Mouse (Mus musculus) hindbrain, embryonic 11.5 days (tissue): Measurements from ENCODE around the gene Gm3233. TPM values are rescaled to one million over a fixed set of nuclear protein-coding genes. Genes with fewer than 3 reads are reported as not detected.
A peak's percentile ranks its signal among the peaks of the same experiment; 100 is the strongest.
"Not testable (repeated sequence)": the region's sequence is repeated elsewhere in the genome, so short reads cannot be mapped to it uniquely, and the experiment has no call there.

Experiments used
- ATAC-seq: fragments of 200-750 bp; cut with Nextera tagmentation; 2 replicates; pipeline ENCODE4 v1.8.0; 2017; ENCODE audit warnings: mild to moderate bottlenecking, moderate TSS enrichment, moderate library complexity; ENCODE audit not compliant: low FRiP score
- DNase-seq: peaks from one replicate; pipeline ENCODE4 v3.0.0-alpha.2; 2015; ENCODE audit warnings: low spot score
- H3K27ac ChIP-seq: fragments of 300-500 bp; sonication (generic); 2 replicates; pipeline ENCODE4 v1.5.1; 2014; ENCODE audit warnings: mild to moderate bottlenecking, low read depth, low read length
- H3K27me3 ChIP-seq: fragments of 300-500 bp; sonication (generic); 2 replicates; pipeline ENCODE4 v1.6.1; 2014; ENCODE audit warnings: mild to moderate bottlenecking, low read length, moderate library complexity, mixed read lengths; ENCODE audit not compliant: control insufficient read depth, insufficient read depth
- H3K36me3 ChIP-seq: fragments of 300-500 bp; sonication (generic); 2 replicates; pipeline ENCODE4 v1.6.1; 2014; ENCODE audit warnings: mild to moderate bottlenecking, low read length, moderate library complexity, mixed read lengths; ENCODE audit not compliant: control insufficient read depth, insufficient read depth
- H3K4me1 ChIP-seq: fragments of 300-500 bp; sonication (generic); replicated peaks from 2 replicates; pipeline ENCODE4 v1.6.1; 2014; ENCODE audit warnings: low read length, mixed read lengths; ENCODE audit not compliant: control insufficient read depth, insufficient read depth
- H3K4me2 ChIP-seq: fragments of 300-500 bp; sonication (generic); replicated peaks from 2 replicates; pipeline ENCODE4 v1.6.1; 2014; ENCODE audit warnings: mild to moderate bottlenecking, low read depth, low read length
- H3K4me3 ChIP-seq: fragments of 300-500 bp; sonication (generic); 2 replicates; pipeline ENCODE4 v1.5.1; 2014; ENCODE audit warnings: low read depth, low read length
- H3K9ac ChIP-seq: fragments of 300-500 bp; sonication (generic); 2 replicates; pipeline ENCODE4 v1.6.1; 2014; ENCODE audit warnings: low read depth, low read length
- H3K9me3 ChIP-seq: fragments of 300-500 bp; sonication (generic); 2 replicates; pipeline ENCODE4 v1.6.1; 2016; ENCODE audit warnings: low read length; ENCODE audit not compliant: control insufficient read depth
- WGBS: fragments of 180-500 bp; shearing (Covaris S2); extraction: QIAGEN DNeasy Blood & Tissue Kit; methylation state at CpG from one replicate; pipeline ENCODE4 v1.1.7; 2014; 5-methylcytosine and 5-hydroxymethylcytosine counted together
- polyA plus RNA-seq: library from polyadenylated mRNA; unstranded; fragments of >200 nt; fragmentation: Nextera tagmentation; extraction: Ambion mirVana; gene quantifications from 2 replicates; pipeline ENCODE4 v1.2.1, GENCODE M21; 2014

The Gm3233 gene
- polyA plus RNA-seq, 1 experiment from 2014 or later, result not detected

DNA sequence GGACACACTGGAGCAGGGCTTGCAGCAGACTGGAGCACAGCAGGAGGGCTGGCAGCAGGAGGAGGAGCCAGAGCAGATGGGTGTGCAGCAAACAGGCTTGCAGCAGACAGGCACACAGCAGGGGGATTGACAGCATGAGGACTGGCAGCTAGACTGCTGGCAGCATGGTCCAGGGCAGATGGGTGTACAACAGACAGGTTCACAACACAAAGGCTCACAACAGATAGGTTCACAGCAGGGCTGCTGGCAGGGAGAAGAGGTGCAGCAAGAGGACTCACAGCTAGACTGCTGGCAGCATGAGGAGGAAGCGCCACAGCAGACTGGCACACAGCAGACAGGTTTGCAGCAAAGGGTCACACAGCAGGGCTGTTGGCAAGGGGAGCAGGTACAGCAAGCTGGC lies 8.8 kb downstream of the Gm3233 start:
- 72% methylated on average over 1 of the region's 1 CpGs for WGBS
- not testable (repeated sequence) for H3K4me2 ChIP-seq, ATAC-seq, DNase-seq, H3K4me3 ChIP-seq, H3K27me3 ChIP-seq, H3K4me1 ChIP-seq, H3K9ac ChIP-seq, H3K9me3 ChIP-seq, H3K36me3 ChIP-seq, H3K27ac ChIP-seq

- not testable (repeated sequence) for H3K9ac ChIP-seq, DNase-seq, H3K4me3 ChIP-seq, H3K4me1 ChIP-seq, H3K27ac ChIP-seq, H3K9me3 ChIP-seq, H3K36me3 ChIP-seq, H3K27me3 ChIP-seq, H3K4me2 ChIP-seq, ATAC-seq
- WGBS, result 51% methylated on average over 4 of the region's 5 CpGs
Measured at GRCm38 (mm10) chr10:77741924-77742688, 17.4 kb downstream of the Gm3233 start, which contains the start of gene Gm18596. Gm18596 (minus strand) TSS chr10:77742638.

DNA sequence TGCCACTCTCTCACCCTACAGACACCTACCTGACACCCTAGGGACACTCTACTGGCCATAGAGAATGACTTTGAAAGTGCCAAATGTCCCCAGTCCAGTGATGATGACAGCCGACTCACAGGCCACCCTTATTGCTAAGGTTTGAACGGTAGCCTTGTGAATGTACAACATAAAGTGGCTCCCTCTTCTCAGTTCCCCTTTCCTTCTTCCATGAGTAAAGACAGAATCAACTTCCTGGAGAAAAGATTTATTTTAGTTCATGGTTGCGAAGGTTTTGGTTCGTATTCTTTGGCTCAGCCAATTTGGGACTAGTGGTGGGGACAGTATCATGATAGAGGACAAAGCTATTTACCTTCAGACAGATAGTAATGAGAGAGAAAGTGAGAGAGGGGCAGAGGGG lies 20.6 kb downstream of the Gm3233 start:
- WGBS, result 88% methylated on average over 4 of the region's 4 CpGs
- no peak for ATAC-seq

DNA sequence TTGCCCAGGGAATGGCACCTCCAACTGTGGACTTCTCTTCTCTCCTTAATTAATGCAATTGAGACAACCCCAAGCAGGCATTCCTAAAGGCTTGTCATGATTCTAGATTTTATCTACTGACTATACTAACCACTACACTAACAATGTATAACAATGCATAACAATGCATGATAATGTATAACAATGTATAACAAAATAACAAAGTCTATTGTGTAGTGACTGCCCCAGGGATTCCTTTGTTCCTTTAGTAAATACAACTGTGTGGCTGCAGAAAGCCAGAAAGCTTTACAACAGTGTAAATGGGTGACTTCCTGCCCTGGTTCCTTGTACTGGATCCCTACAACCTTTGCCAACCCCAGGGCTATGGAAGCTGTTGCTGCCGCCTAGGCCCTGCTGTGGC lies 23.6 kb downstream of the Gm3233 start:
- ATAC-seq (no peak), DNase-seq (no peak)
- no peak overlapping the region for H3K27ac ChIP-seq
- no peaks in the 10 kb centered on the region for H3K36me3 ChIP-seq
- H3K4me3 ChIP-seq, result no peak overlapping the region
- no peak overlapping the region for H3K9ac ChIP-seq
- no peaks in the 10 kb centered on the region for H3K9me3 ChIP-seq
- H3K4me2 ChIP-seq, result no peak overlapping the region
- no peaks in the 10 kb centered on the region for H3K27me3 ChIP-seq
- 96% methylated on average over 1 of the region's 1 CpGs for WGBS
- H3K4me1 ChIP-seq, result no peaks in the 10 kb centered on the region

More for the DNA sequence above, 20.6 kb downstream of the Gm3233 start:
- Histone ChIP-seq H3K27ac (no peak overlapping the region), H3K4me2 (no peak overlapping the region), H3K4me3 (no peak overlapping the region), H3K36me3 (no peaks in the 10 kb centered on the region), H3K4me1 (no peaks in the 10 kb centered on the region), H3K27me3 (no peaks in the 10 kb centered on the region), H3K9ac (no peak overlapping the region), H3K9me3 (no peaks in the 10 kb centered on the region)
- no peak for DNase-seq

GRCm38 (mm10) chr10:77729241-77729640 lies 30.2 kb downstream of the Gm3233 start:
- Histone ChIP-seq H3K36me3 (no peaks in the 10 kb centered on the region), H3K9ac (no peak overlapping the region), H3K27me3 (no peaks in the 10 kb centered on the region), H3K4me3 (no peak overlapping the region), H3K9me3 (no peaks in the 10 kb centered on the region), H3K4me1 (no peaks in the 10 kb centered on the region), H3K4me2 (no peak overlapping the region), H3K27ac (no peak overlapping the region)
- 48% methylated on average over 4 of the region's 4 CpGs for WGBS
- ATAC-seq, result no peak
- DNase-seq, result peak; percentile 41

GRCm38 (mm10) chr10:77728280-77728679 lies 31.2 kb downstream of the Gm3233 start:
- Histone ChIP-seq H3K4me1 (no peaks in the 10 kb centered on the region), H3K36me3 (no peaks in the 10 kb centered on the region), H3K9ac (no peak overlapping the region), H3K9me3 (no peaks in the 10 kb centered on the region), H3K4me2 (no peak overlapping the region), H3K27ac (no peak overlapping the region), H3K27me3 (no peaks in the 10 kb centered on the region), H3K4me3 (no peak overlapping the region)
- ATAC-seq, result no peak
- no peak for DNase-seq
- WGBS, result 65% methylated on average over 4 of the region's 4 CpGs

DNA sequence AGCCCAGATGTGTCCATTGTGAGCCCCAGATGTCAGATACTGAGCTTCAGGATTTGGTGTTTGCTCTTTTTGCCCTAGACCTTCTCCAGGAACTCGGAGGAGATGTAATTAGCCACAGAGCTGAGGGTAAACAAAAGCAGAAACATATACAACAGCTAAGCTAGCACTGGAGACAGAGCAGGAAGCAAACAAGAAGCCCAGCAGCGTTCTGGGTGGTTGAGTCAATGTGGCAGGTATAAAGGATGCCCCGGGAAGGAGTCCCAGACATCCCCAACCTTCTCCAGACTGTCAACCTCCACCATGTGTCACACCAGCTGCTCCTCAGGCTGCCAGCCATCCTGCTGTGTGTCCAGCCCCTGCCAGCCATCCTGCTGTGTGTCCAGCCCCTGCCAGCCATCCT lies 33.3 kb downstream of the Gm3233 start, which contains the start of gene Gm10100:
TSS of gene Gm10100 (plus strand) at position 301 of the 400 bp plus-strand sequence.
- H3K27me3 ChIP-seq, result no peaks in the 10 kb centered on the region
- ATAC-seq, result no peak
- H3K27ac ChIP-seq, result no peak within 1 kb of the TSS
- no peaks in the 10 kb centered on the region for H3K9me3 ChIP-seq
- DNase-seq, result no peak
- H3K4me3 ChIP-seq, result no peak within 1 kb of the TSS
- H3K4me2 ChIP-seq, result no peak within 1 kb of the TSS
- 40% methylated on average over 3 of the region's 3 CpGs for WGBS
- no peaks in the 10 kb centered on the region for H3K36me3 ChIP-seq
- H3K4me1 ChIP-seq, result no peaks in the 10 kb centered on the region
- H3K9ac ChIP-seq, result no peak within 1 kb of the TSS

DNA sequence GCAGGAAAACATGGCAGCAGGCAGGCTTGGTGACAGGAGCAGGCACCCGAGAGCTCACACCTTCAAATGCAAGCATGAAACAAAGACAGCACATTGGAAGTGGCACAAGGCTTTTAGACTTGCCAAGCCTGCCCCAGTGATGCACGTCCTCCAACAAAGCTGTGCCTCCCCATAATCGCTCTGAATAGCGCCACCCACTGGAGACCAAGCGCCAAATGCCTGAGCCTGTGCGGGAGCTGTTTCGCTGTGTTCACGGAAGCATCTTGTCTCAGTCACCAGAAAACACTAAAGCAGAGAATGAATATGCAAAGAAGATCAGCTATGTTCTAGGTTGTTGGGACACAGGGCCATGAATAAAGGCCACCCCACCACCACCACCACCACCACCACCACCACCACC lies 34.6 kb downstream of the Gm3233 start:
- Histone ChIP-seq H3K27ac (no peak overlapping the region), H3K4me1 (no peaks in the 10 kb centered on the region), H3K4me3 (no peak overlapping the region), H3K27me3 (no peaks in the 10 kb centered on the region), H3K9ac (no peak overlapping the region), H3K36me3 (no peaks in the 10 kb centered on the region), H3K4me2 (no peak overlapping the region), H3K9me3 (no peaks in the 10 kb centered on the region)
- ATAC-seq (no peak), DNase-seq (no peak)
- WGBS, result 73% methylated on average over 8 of the region's 8 CpGs

- not testable (repeated sequence) for H3K4me2 ChIP-seq, H3K27ac ChIP-seq, H3K27me3 ChIP-seq, H3K9me3 ChIP-seq, H3K4me1 ChIP-seq, H3K4me3 ChIP-seq, H3K36me3 ChIP-seq, H3K9ac ChIP-seq, ATAC-seq, DNase-seq
- 88% methylated on average over 1 of the region's 1 CpGs for WGBS
Measured at GRCm38 (mm10) chr10:77720299-77720698, 39.2 kb downstream of the Gm3233 start, which contains the start of gene Krtap12-1. Krtap12-1 (plus strand) TSS chr10:77720599.
